Mouse (Mus musculus): ENCODE measurements around the gene Pax7. TPM values are rescaled to one million over a fixed set of nuclear protein-coding genes. Genes with fewer than 3 reads are reported as not detected.

Gene Pax7
- total RNA-seq, 2 experiments from 2014 or later = not detected

DNA sequence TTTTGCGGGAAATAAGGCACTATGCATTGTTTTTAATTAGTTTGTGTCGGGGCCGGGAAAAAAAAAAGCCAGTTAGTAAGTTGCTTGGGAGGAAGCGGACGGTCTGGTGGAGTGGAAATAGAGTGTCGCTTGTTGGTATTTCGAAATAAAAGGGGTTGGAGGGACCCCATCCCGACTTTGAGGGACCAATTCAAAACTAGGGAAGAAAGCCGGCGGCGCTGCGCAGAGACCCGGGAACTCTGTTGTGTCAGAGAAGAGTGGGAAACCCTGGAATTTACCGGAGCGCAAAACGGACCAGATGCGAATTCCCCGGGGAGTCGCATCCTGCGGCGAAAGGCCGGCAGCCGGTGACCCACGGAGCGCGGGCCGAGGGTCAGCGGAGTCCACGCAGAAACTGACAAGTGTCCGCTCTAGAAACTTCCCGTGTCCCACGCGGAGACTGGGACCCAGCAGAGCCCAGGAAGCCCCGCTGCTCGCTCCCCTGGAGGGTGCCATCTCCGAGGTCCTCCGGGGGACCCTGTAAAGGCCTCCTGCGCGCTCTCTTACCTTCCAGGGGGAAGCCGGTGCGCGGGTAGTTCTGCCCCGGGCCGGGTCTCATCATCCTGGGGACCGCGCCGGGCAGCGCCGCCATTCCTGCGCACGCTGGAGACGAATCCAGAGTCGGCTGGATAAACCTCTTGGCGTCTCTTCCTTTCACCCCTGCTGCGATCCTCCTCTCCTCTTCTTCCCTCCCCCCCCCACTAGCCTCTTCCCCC, 870 bp downstream of the Pax7 start:
- intact Hi-C loops (cut with DNase I) = no loop called here
- no peak for DNase-seq

DNA sequence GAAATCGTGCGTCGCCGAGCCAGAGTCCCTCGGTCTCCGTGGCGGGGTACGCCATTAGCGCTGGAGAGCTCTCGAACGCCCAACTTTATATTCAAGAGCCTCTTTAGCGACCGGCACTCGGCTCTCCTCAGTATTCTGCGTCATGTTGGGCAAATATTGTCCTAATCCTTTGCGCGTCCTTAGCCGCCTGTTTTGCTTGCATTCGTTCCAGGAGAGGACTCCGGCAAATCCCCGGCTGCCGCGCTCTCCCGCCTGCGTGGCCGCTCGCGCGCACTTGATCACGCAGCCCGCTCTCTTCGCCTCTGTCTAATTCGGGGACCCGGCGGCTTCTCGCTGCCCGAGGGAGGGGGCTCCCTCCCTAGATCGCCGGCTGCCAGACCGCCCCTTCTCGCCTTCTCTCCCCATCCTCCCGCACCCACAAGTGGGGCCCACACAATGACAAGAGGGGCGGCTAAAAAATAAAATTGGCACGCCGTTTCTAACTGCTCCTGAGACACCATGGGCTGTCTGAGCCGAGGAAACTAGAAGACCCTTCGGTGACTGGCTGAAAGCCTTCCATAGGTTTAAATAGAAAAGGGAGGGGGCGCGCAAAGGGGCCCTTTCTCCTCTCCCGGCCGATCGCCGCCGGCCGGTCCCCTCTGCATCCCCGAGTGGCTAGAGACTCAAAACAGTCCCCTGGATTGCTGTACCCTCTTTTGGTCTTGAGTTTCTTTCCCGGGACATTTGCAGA, 1.7 kb downstream of the Pax7 start:
- DNase-seq = no peak
- intact Hi-C loops (cut with DNase I) = no loop called here

- DNase-seq = no peak
- intact Hi-C loops (cut with DNase I) = no loop called here
These were observed 2.5 kb downstream of the Pax7 start for GRCm38 (mm10) chr4:139830581-139831387.

DNA sequence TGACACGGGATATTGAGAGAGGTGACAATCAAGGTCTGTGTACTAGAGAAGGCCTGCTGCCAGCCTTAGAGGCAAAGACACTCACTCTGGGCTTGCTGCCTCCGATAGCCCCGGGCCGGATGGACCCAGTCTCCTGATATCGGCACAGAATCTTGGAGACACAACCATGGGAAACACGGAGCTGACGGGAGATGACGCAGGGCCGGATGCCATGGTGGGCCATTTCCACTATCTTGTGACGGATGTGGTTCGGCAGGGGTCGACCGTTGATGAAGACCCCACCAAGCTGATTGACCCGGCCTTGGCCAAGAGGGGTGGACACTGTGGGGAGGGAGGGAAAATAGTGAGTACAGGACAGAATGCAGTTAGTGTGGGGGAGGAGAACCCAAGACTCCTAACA, 3.3 kb downstream of the Pax7 start:
- intact Hi-C loops (cut with DNase I) = no loop called here
- no peak for DNase-seq

DNA sequence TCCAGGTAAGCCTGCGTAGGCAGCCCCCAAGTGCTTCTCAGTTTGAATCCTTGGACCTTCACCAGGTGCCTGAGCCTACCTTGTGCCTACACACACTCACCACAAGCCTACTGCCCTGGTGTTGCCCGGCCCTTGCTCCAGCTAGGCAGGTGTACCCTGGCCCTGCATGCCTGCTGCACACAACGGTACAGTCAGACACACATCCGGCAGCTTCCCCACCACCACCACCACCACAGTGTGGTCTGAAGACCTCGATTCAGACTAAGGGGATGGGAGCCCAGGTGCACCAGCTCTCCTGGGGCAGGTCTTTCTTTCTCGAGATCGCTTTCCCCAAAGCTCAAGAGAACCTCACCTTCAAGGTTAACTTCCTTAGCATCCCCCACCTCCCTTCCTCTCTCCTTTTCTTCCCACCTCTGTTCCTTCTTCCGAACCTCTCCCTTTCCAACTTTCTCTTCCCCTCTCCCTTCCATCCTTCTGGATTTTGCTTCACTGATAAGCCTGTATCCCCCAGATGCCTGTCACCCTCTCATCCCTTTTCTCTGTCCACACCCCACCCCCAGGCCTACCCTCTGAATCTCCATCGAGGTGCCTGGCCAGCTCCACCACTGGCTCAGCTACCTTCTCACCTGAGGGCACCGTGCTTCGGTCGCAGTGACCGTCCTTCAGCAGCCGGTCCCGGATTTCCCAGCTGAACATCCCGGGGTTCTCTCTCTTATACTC, 4.3 kb downstream of the Pax7 start:
- intact Hi-C loops (cut with DNase I) = no loop called here
- DNase-seq = no peak

DNA sequence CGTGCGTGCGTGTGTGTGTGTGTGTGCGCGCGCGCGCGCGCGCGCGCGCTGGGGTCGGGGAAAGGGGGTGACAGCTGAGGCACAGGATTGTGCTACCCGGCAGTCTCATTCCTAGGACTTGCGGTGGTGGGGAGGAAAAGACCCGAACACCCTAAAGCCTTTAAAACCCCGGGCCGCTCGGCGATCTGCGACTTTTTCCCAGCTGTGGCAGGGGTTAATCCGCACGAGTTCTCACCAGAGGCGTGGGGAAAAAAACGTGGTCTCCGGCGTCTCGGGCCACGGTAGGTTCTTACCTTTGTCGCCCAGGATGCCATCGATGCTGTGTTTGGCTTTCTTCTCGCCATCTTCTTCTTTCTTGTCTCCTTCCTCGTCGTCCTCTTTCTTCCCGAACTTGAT, 5.0 kb downstream of the Pax7 start:
- intact Hi-C loops (cut with DNase I) = no loop called here
- no peak for DNase-seq

DNA sequence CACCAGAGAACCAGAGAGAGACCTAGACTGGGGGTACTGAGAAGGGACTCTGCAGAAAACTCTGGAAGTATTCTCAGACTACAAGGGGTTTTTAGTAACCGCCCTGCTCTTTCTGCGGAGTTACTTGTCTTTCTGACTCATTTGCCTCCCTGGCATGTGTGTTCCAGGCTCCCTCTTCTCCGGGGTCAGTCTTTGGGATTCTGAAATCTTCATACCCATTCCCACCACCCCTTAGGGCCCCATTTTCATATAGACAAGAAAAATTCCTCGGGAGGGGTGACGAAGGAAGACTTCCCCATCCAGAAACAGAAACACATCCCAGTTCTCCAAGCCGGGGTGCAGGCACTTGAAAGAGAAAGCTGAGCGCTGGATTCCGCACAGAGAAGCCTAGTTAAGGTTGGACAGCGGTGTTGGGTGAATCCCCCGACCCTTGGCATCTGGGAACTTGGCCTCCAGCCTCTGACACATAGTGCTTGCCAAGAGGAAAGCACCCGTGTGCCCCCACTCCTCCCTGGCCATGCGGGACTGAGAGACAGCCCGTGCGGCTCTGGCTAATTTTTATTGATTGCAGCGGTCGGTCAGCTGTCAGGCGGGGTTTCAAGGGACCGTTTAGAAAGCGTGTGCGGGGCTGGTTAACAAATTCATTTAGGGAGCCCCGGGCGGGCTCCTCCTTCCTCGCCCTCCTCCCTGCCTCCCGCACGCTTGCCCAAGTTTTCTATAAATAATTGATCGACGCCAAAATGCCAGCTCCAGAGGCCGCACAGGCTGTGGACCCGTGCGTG, 5.6 kb downstream of the Pax7 start:
- DNase-seq = no peak
- intact Hi-C loops (cut with DNase I) = no loop called here

DNA sequence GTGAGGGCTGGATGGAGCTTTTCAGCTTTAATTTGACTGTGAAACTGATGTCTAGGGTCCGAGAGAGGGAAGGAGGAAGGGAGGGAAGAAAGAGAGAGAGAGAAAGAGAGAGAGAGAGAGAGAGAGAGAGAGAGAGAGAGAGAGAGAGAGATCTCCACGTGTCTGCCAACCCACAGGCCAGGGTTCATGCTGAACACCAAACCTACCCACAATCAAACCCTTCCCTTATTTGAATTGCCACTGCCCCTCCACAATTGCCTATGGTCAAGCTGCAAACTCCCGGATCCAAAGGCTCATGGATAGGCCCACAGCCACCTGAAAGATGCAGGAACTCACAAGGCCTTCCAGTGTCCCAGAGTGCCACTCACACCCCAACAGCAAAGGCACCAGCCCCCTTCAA, 7.1 kb downstream of the Pax7 start:
- no peak for DNase-seq
- intact Hi-C loops (cut with DNase I) = no loop called here

DNA sequence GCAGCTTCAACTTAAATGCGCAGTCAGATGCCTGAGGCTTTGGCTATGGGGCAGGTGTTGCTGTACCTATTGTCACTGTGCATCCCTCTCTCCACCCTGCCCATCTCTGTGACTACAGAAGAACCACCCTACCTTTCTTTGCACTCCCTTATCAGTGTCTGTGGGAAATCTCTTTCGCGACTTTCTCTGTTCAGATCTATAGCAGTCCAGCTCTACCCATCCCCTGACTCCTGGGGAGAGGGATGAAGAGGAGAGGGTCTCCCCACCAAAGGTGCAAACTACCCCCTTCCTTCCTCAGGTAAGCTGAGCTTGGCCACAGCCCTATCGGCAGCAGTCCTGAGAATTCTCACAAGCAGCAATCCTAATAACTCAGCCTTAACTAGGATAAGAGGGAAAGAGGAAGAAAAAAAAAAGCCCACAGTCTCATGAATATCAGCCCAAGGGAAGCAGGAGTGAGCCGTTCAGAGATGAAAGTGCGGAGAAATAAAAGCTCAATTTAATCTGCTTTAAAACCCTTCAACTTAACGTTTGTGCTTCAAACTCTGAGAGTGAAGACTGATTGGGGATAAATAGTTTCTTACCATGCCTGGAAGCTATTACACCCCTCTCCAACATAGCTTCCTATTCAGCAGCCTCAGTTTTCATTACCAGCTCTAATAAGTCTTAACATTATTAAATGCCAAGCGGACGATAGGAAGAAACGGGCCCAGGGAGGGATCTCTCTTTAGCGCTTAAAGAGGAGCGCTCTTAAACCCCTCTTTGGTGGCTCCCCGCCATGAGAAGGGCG, 7.8 kb downstream of the Pax7 start:
- intact Hi-C loops (cut with DNase I) = no loop called here
- no peak for DNase-seq

DNA sequence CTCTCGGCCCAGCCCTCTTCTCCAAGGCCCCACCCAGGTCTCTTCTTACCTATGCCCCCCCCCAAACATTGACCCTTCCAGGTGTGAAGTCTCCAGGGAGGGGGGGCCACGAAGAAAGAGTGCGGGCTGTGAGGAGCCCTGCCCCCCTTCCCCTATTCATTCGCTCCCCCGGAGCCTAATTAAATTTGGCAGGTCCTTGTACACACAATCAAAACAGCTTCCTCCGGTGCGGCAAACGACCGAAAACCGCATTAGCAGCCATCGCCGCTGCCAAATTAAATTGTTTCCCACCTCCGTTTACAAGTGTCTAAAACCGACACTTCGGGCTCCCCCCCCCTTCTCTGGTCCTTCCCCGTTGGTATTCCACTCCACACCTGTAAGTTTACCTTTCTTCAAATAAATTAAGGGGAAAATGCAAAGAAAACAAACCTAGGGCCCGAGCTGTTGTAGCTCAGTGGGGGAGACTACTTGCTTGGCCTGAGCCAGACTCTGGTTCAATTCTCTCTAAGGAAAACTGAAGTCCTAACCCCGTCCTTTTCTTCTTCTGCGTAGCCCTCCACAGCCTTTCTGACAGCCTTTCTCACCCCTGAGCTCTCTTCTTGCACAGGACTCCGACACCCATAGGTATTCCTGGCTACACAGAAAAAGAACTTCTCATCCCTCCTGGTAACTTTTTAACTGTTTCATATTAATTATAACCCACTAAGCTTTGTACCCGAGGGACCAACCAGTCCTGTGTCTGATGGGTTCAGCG, 8.6 kb downstream of the Pax7 start:
- intact Hi-C loops (cut with DNase I) = no loop called here
- no peak for DNase-seq

DNA sequence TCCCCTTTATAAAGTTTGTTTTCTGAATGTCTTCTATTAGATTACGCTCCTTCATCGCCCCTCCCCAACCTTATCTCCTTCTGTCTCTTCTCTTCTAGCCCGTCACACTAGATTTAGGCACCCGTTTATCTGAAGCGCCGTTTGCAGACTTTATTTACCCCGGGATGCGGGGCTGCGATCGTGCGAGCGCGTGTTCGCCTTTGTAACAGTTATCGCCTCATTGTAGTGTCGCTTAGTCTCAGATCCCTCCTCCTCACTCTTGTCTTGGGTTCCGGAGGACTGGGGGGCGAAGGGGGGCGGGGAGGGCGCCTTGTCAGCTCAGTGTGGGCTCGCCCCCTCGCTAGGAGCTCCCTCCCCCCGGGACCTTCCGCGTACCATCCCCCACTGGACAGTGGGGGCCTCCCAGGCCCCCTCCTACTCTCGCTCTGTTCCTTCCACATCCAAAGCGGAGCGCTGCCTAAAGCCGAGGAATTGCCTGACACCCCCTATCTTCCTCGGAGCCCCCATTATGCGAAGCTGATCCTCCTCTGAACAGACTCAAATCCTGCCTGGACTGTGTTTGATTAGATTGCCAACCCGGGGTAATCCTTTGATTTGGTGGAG, 9.4 kb downstream of the Pax7 start:
- intact Hi-C loops (cut with DNase I) = no loop called here
- DNase-seq = no peak

DNA sequence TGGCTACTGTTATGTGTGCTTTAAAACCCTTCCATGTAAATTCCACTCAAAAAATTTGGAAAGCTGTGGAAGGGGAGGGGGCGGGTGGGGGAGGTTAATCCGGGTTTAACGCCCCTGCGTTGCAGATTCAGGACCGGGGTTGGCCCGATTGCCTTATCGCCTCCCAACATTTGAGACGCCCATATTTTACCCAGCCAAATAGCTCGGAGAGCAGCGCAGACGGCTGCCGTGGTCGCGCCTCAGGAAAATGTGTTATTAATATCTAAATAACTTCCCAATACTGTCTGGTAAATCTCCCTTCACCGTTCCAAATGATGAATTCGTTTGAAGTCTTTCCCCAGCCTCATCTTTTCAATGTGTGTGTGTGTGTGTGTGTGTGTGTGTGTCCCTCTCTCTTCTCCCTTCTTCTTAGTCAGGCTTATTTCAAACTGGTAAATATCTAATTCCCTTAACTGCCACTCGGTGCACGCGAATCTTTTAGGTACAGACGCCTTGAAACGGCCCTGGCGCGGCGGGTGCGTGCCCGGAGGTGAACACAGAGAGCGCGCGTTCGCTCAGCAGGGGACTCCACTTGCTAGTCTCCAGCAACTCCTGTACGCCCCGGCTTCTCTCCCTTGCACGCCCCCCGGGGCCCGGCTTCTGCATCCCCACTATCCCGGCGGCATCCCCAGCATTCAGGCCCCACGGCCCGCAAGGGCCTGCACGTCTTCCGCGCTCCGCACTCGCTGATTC, 10.0 kb downstream of the Pax7 start:
- DNase-seq = no peak
- intact Hi-C loops (cut with DNase I) = no loop called here

GRCm38 (mm10) chr4:139822214-139823137, 10.9 kb downstream of the Pax7 start:
- DNase-seq = no peak
- intact Hi-C loops (cut with DNase I) = no loop called here

DNA sequence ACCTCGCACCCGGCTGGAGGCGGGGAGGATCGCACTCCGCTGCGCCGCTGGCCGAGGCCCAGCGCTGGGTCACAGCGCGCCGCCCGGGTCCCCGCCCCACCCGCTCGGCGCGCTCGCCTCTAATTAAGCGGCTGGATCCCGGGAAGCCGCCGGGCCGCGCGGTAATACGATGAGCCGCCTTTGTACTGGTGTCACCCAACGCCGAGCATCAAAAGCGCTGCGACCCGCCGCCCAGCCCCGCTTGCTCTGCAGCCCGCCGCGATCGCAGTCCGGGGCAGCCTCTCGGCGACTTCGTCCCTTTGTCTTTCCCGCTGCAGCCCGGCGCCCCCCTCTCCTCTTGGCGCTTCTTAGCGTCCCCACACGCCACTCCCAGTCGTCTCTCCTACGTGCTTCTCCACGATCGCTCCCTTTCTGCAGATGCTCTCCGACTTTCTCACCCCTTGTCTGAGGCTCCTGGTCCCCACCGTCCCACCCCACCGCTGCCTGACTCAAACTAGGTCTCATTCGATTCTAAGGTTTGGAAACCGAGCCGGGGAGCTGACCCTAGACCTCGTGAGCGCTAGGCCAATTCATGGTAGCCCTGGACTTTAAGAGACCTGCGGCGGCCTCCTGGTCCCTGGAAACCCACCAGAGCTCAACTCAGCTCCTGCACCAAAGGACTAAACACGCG, 11.7 kb downstream of the Pax7 start:
- DNase-seq = no peak
- intact Hi-C loops (cut with DNase I) = no loop called here

DNA sequence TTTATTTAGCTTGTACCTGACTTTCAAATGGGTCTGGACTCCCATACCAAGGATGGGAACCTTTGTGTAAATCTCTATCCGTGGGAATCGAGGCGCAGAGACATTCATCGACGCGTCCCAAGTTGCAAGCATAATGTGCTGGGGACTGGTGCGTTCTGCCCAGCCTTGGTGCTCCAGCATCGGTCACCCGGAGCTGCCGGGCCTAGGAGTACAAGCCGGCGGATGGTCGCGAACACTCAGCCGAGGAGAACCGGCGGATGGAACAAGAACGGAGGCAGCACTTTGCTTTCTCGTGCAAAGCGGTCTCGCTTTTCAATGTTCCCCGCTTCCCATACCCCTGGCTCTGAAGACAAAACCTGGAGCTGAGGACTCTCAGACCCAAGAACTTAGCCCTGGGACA, 12.3 kb downstream of the Pax7 start:
- intact Hi-C loops (cut with DNase I) = no loop called here
- DNase-seq = no peak

Data from heart, postnatal 36 days (tissue).